Mouse (Mus musculus) right cerebral cortex, postnatal 4 days (tissue): ENCODE results near the gene Cbs.
A peak's percentile ranks its signal among the peaks of the same experiment; 100 is the strongest.

Experiments
- DNase-seq: peaks from one replicate; pipeline ENCODE4 v3.0.0-alpha.2; 2022

The Cbs gene

GRCm38 (mm10) chr17:31636942-31637811, at the start of gene Cbs:
Cbs (minus strand) TSS chr17:31637238.
- DNase-seq, result peak; percentile 73

- no peak for DNase-seq
Measured at GRCm38 (mm10) chr17:31686225-31686564, 49.2 kb upstream of the Cbs start.

- DNase-seq, result peak; percentile 85
Measured at GRCm38 (mm10) chr17:31685514-31686224, 48.6 kb upstream of the Cbs start.

DNA sequence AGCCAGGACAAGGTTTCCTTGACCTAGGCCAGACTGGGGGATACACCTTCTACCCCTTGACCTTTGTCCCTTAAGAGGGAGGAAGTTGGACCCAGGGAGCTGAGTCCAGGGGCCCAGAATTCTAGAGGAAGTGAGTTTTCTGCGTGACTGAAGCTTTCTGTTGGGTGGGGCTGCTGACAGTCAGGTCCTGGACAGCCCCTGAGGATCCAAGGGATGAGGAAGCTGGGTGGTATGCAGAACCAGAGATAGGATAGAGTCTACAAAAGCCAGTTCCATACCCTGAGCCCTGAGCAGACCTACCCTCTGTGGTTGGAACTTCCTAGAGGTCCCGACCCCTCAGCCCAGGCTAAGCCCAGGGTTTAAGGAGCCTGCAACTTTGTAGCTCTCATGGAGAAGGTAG, 43.4 kb upstream of the Cbs start:
- no peak for DNase-seq

DNA sequence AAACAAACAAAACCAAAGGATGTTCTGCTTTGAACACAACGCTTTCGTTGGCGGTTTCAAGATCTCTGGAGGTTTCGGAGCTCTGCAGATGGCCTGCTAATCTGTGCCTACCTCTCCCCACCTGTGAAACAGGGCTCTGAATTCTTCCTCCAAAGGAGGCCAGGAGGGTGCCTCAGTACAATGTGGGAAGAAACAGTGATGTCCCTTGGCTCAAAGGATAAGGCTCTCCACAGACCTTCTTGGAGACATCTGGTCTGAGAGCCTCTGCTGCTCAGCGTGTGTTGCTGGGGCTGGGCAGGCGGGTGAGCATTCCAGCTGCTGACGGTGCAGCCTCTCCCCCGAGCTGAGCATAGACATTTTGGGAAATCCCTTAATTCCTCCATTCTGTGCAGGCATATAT, 40.5 kb upstream of the Cbs start, which contains the start of gene Cryaa:
Cryaa (plus strand) TSS at position 301 of the 400 bp plus-strand sequence.
- DNase-seq, result no peak

GRCm38 (mm10) chr17:31674426-31674825, 37.4 kb upstream of the Cbs start:
- DNase-seq, result no peak

- DNase-seq, result no peak
Measured at GRCm38 (mm10) chr17:31672279-31672678, 35.2 kb upstream of the Cbs start.

DNA sequence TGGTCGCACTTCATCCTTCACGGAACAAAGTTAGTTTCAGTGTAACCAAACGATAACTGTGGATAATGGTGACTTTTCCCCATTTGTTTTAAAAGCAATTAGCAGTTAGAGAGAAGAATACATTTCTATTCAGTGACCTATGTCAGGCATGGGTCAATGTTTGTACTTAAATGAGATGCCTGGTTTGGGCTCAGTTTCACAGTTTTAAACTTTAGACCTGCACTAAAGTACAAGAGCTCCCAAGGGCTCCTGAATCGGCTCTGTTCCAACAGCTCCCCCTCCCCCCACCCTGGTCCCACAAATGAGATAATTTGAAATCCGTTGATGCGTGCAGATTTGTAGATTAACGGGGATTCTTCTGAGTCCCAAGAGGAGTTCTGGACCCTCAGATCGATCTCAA, 34.7 kb upstream of the Cbs start:
- DNase-seq, result no peak

GRCm38 (mm10) chr17:31670163-31670562, 33.1 kb upstream of the Cbs start:
- no peak for DNase-seq

- DNase-seq, result no peak
Measured at GRCm38 (mm10) chr17:31668306-31668705, 31.3 kb upstream of the Cbs start.

- DNase-seq, result peak; percentile 67
Measured at GRCm38 (mm10) chr17:31664760-31665159, 27.7 kb upstream of the Cbs start.

GRCm38 (mm10) chr17:31662855-31663254, 25.8 kb upstream of the Cbs start:
- DNase-seq, result no peak

GRCm38 (mm10) chr17:31660661-31661250, 23.7 kb upstream of the Cbs start:
- DNase-seq, result peak; percentile 75

DNA sequence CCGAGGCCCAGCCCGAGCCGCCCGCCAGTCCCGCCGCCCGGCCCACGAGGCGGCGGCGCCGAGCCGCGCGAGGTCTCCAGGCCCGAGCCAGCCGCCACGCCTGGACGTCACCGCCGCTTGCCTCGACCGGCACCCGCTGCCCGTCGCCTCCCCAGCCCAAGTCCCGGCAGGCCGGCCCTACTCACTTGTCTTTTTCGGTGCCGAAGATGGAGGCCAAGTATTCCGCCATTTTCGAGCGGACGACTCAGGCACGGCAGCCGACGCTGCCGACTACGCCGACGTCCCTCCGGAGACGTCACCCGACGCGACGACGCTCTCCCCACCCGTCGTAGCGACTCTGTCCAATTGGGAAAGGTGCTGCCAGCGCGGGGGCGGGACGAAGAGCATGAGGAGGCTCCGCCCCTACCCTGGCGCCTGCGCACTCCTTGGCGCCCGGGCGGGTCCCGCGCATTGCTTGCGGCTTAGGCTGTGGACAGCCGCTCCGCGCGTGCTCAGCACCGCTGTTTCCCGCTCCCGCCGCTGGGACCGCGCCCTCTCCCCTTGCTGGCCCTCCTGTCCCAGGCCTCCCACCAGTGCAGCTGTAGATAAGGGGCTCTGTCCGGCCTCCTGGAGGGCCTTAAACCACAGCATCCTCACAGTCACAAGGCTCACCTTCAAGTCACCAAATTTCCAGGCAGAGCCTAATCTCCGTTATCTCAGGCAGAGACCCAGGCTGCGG, 21.6 kb upstream of the Cbs start, which contains the start of gene U2af1:
U2af1 (minus strand) TSS at position 425 of the 718 bp plus-strand sequence.
- DNase-seq, result peak; percentile 98

GRCm38 (mm10) chr17:31658136-31658467, 21.1 kb upstream of the Cbs start:
- DNase-seq, result no peak

GRCm38 (mm10) chr17:31657141-31657983, 20.3 kb upstream of the Cbs start:
- no peak for DNase-seq

DNA sequence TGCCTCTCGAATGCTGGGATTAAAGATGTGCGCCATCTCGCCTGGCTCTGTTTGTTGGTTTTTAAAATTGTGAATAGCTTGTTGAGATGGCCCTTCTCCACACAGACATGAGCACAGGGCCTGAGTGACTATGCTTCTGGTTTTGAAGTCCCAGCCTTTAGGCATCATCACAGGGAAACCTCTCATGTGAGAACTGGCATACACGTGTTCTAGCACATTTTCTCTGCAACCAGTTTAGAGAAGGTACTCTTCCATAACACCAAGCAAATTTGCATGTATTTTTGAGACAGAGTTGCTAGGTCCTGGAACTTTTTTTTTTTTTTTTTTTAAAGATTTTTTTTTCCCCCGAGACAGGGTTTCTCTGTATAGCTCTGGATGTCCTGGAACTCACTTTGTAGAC, 19.6 kb upstream of the Cbs start:
- DNase-seq, result no peak

GRCm38 (mm10) chr17:31655366-31655765, 18.3 kb upstream of the Cbs start:
- DNase-seq, result no peak

DNA sequence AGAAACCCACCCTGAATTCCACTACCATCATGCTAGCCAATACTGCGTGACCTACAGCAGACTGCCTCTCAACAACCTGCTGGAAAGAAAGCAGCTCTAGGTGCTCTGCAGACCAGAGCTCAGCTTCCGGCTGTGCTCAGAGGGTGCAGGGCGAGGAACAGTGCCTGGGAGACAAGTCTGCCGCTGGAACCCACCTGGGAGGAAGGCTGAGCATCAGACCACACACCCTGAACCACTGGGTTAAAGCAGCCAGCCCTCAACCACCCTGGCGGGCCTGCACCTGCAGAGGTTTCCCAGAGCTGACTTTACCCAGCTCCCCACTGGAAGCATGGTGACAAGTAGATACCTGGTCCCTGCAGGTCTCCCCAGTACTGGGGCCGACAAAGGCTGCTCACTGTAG, 16.2 kb upstream of the Cbs start:
- no peak for DNase-seq

DNA sequence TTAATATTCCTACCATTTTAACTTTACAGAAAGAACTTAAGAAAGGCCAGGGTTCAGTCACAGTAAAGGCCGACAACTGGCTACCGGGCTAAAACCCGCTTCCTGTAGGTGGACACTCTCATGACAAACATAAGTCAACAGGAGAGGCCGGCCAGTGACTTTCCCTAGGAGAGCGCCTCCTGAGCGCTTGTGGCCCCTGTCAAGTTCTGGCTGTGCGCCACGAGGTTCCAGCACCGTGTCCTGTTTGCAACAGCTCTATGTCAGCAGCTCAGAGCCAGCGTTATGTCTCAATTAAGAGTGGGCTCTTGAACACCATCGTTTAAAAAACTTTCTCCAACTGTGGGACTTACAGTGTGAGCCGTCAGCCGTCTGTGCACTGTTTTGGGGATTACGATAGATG, 15.1 kb upstream of the Cbs start:
- DNase-seq, result no peak

GRCm38 (mm10) chr17:31646199-31647002, 9.4 kb upstream of the Cbs start:
- no peak for DNase-seq
